Mouse (Mus musculus) central nervous system, embryonic 14 days (tissue): ENCODE measurements around the gene Nrgn. TPM values are rescaled to one million over a fixed set of nuclear protein-coding genes. Genes with fewer than 3 reads are reported as not detected.

Source experiments
- polyA plus RNA-seq: library from polyadenylated mRNA; depleted of rRNA; stranded (reverse); fragments of >200 nt; gene quantifications from 2 replicates; pipeline ENCODE4 v1.2.3, GENCODE M21; 2012; rRNA removed

The Nrgn gene
- polyA plus RNA-seq = 7.8 and 9.2 TPM in 2 replicates

DNA sequence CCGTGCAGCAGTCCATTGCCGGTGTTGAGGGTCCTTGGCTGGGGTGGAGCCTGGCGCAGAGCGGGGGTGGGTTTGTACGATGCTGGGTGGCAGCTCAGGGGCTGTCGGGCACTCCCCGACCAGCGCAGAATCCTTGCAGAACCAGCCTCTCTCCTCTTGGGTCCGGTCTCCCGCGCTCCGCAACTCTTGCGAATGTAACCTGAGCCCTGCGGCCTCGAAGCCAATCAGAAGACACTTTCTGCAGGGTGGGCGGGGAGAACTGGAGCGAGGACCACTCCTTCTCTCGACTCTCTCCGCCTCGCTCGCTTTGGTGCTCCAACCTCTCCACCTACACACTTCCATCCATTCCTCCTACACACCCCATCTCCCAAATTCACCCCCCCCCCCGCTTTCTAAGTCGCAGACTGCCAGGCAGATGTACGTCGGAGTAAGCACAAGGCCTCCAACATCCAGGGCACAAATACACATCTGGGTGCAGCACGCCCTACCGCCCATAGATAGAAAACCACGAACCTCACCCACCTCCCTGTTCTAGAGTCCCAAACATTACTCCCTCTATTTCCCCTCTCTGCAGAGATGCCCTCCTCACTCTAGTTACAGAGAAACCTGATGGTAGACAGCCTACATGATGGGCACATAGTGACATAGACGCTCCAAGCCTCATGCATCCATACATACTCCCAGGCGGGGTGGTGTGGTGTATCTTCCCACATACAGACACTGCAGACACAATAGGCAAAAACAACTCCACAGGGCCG lies at the start of gene Nrgn:
TSS of gene Nrgn (minus strand) at position 369 of the 758 bp plus-strand sequence.

DNA sequence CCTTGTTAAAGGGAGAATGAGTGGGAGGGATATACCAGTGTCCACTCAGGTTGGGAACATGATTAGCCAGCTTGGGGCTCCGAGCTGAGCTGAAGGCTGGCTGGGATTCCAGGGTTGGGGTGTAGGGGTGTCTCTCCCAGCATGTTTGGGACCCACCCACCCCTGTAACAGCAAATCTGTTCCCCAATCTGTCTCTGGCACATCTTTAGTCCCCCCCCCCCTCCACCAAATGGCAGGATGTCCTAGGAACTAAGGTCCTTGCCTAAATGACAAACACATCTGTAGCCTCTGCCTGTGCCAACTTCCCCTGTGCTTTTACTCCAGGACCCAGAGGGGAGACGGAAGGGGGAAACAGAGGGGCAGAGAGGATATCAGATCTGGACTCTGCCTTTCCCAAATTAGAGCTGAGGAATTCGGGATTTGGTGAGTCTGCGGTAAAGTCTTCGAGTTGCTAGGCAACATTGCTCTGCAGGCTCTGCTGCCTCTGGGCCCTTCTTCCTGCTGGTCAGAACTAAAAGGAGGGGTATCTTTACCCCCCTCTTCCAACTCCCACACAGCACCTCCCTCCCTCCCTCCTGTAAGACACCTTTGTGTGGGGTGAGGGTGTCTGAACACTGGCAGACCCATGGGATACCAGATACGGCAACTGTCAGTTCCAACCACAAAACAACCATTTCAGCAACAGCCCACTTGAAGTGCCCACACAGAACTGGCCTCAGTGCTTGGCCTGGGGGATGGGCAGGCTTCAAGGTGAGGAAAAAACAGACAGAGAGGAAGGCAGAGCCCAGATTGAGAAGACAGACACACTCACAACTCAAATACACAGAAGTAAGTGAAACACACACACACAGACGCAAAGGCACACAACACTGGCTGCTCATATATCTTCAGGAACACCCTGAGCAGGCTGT lies 2.4 kb upstream of the Nrgn start, which contains the start of gene Siae:
TSS of gene Siae (plus strand) at position 861 of the 911 bp plus-strand sequence.

DNA sequence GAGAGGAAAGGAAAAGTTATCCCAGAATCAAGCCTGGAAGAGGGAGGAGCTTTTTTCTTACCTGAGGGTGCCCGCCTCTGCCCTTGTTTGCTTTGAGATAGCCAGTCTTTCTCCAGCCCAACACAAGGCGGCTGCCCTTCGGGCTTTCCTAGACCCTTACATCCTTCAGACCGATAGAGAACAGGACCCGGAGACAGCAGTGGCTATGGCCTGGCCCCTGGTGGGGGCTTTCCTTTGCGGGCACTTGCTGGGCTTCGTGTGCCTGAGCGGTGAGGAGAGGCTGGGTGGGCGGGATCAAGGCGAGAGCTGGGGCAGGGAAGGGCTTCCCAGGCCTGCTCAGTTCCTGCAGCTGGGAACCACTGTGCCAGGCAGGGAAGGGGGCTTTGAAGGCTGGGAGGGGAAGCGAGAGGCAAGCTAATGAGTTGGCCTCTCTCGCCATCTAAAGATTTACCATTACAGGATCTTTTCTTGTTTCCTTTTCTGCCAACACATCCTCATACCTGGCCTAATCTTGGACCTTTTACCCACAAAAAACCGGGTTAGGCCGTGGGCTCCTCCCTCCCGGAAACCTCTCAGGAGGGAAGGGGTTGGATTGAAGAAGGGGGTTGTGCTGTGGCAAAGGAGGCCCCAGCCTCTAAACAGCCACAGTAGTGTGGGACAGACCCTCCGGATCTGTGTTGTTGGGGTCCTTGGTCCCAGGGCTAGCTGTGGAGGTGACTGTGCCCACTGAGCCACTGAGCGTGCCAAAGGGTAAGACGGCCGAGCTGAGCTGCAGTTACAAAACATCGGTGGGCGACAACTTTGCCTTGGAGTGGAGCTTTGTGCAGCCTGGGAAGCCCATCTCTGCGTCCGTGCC lies 13.3 kb downstream of the Nrgn start, which contains the start of gene Vsig2:
TSS of gene Vsig2 (plus strand) at position 86 of the 856 bp plus-strand sequence.

DNA sequence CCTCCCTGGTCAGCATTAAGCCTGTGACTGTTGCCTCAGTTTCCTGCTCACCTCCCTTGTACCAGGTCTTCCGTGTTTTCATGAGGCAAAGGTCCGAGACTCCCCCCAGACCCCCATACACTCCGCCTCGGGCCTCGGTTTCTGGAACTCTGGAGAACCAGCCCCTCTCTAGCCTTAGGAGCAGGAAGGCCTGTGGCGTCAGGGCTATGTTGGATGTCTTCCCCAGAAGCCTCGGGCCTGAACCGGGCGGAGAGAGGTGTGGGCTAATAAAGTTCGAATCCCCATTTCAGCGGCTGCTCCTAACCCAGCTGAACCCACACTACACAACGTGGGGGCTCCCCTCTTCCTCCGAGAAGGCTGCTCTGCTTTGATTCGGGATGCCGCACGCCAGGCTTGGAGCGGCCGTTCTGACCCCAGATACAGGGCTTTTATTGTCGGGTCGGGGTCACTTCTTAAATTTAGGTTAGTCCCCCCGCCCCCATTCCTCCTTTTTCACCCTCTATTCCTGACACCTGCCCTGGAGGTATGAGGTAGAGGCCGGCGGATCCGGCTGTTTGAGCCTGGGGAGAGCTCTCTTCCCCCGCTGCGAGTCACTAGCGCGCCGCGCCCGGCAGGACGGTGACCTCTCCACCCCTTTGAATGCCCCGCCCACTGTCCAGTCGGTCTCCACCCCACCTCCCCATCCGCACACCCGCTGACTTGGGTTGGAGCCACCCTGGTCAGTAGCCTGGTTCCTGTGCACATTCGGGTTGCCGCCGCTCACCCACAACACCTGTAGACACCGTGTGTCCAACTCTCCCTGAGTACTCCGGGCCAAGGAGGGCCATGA lies 25.1 kb downstream of the Nrgn start, which contains the start of gene Esam:
TSS of gene Esam (plus strand) at position 683 of the 829 bp plus-strand sequence.

Other genes with a start within 250 kb of the Nrgn start
- 3.1 and 3.3 TPM in 2 replicates for gene Ccdc15, start 204.5 kb downstream of the Nrgn start, polyA plus RNA-seq
- gene Hepacam, start 185.6 kb downstream of the Nrgn start, polyA plus RNA-seq = 4.7 and 5.5 TPM in 2 replicates
- gene Robo4, start 151.0 kb downstream of the Nrgn start, polyA plus RNA-seq = 5.0 and 6.8 TPM in 2 replicates
- 38.5 and 47.8 TPM in 2 replicates for gene Robo3, start 119.7 kb downstream of the Nrgn start, polyA plus RNA-seq
- gene Msantd2, start 63.6 kb downstream of the Nrgn start, polyA plus RNA-seq = 81.7 and 82.7 TPM in 2 replicates
- 27.7 and 31.4 TPM in 2 replicates for gene Esam, start 24.8 kb downstream of the Nrgn start, polyA plus RNA-seq
- 3.9 and 4.3 TPM in 2 replicates for gene Vsig2, start 13.6 kb downstream of the Nrgn start, polyA plus RNA-seq
- gene Siae, start 2.8 kb upstream of the Nrgn start, polyA plus RNA-seq = 6.3 and 7.0 TPM in 2 replicates
- gene Spa17, start 60.8 kb upstream of the Nrgn start, polyA plus RNA-seq = 7.3 and 9.9 TPM in 2 replicates
- 51.9 and 70.1 TPM in 2 replicates for gene Tbrg1, start 104.4 kb upstream of the Nrgn start, polyA plus RNA-seq
- 2.7 and 9.2 TPM in 2 replicates for gene Panx3, start 116.3 kb upstream of the Nrgn start, polyA plus RNA-seq
- not detected in 2 replicates for gene Olfr160, start 163.3 kb upstream of the Nrgn start, polyA plus RNA-seq
- not detected in 2 replicates for gene Olfr874, start 192.2 kb upstream of the Nrgn start, polyA plus RNA-seq
- gene Olfr875, start 219.0 kb upstream of the Nrgn start, polyA plus RNA-seq = 0.11 TPM in 1 of 2 replicates, not detected in the other